Mouse (Mus musculus): ENCODE results near the gene Gstm1. TPM values are rescaled to one million over a fixed set of nuclear protein-coding genes. Genes with fewer than 3 reads are reported as not detected.
"Not testable (repeated sequence)": the region's sequence is repeated elsewhere in the genome, so short reads cannot be mapped to it uniquely, and the experiment has no call there.

The Gstm1 gene
- total RNA-seq, 2 experiments from 2014 or later: 131 to 144 TPM

DNA sequence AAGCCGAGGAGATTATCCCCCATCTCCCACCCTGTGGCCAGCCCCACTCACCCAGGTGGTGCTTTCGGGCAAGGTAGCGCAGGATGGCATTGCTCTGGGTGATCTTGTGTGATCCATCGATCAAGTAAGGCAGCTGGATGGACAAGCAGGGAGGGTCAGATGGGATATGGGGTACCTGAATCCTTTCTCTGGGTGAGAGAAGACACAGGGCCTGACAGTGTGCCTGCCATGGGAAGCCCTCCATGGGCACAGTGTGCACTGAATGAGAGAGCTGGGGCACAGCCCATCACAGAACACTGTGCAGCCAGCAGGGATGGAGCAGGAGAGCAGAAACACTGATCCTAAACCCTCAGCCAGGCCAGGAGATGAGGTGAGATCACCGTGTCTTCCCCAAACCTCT, 1.3 kb downstream of the Gstm1 start:
- not testable (repeated sequence) for DNase-seq

GRCm38 (mm10) chr3:108014974-108015346, 2.8 kb downstream of the Gstm1 start:
- no peak for DNase-seq

DNA sequence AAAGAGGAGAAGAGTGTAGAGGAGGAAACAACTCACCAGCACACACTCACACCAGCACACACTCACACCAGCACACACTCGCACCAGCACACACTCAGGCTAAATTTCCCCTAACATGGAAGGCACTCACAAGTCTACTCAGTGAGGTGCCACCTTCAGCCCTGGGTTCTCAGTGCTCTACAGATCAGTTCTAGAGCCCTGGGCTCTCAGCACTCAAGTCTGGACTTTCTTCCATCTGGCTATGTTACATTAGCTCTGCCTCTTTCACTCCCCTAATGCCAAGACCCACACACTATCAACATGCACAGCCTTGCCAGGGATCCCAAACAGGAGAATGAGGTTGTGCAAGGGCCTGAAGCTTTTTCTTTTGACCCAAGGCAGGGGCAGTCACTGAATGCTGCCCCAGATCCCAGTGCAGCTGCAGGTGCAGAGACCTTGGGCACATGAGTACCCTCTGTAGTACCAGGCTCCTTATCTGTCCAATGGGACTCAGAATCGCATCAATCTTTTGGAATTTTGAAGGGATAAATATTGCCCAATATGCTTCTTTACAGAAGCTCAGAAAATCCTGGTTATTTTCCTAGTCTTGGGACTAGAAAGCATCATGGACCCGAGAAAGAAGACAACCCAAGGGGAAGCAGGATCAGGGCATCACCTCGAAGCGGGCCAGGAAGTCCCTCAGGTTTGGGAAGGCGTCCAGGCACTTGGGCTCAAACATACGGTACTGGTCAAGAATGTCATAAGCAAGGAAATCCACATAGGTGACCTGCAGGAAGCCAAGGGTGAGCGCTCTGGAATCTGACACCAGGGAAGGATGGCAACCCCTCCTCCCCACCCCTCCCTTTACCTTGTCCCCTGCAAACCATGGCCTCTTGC, 3.4 kb downstream of the Gstm1 start:
- peak; percentile 14 for DNase-seq

DNA sequence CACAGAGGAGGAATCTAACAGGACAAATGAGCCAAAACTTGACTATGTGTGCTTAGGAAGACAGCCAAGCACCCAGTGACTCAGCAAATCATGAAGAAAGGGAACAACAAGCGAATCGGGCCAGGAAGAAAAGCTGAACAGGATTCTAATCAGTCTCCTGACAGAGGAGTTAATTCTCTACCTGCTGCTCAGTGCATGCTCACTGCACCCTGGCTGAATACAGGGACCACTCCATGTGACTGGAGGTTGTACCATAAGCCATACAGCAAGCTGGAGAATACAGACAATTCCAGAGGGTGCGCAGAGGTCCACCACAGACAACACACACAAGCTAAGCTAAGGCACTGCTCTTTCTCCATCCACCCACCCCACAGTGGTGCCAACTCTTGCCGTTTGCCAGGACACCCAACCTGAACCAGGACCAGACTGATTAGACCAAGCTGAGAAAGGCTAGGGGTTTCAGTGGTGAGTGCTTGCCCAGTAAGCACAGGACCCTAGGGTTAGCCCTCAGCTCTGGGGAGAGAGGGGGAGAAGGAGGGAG, 4.4 kb downstream of the Gstm1 start:
- DNase-seq: peak; percentile 71

- no peak for DNase-seq
Observed at GRCm38 (mm10) chr3:108011558-108011957, 6.2 kb downstream of the Gstm1 start.

DNA sequence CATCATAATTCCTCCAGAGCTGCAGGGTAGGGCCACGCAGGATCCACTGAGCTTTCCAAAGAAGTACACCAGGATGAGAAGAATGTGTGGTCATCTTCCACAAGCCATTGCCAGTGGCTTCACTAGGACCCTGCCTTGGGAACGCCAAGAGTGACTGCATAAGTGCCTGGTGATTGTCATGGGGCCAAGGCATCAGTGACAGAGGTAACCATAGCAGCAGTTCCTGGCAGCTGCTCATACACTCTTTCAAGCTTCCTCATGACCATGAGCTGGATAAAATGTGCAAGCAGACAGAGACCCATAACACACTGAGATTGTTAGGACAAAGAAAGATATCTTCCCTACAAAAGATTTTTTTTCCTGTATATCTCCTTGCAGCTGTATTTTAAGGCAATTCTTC, 7.5 kb downstream of the Gstm1 start:
- peak; percentile 64 for DNase-seq

GRCm38 (mm10) chr3:108002021-108002420, 15.8 kb downstream of the Gstm1 start:
- no peak for DNase-seq

- no peak for DNase-seq
Observed at GRCm38 (mm10) chr3:107999491-107999890, 18.3 kb downstream of the Gstm1 start.

- DNase-seq: no peak
Observed at GRCm38 (mm10) chr3:107998591-107998990, 19.2 kb downstream of the Gstm1 start.

DNA sequence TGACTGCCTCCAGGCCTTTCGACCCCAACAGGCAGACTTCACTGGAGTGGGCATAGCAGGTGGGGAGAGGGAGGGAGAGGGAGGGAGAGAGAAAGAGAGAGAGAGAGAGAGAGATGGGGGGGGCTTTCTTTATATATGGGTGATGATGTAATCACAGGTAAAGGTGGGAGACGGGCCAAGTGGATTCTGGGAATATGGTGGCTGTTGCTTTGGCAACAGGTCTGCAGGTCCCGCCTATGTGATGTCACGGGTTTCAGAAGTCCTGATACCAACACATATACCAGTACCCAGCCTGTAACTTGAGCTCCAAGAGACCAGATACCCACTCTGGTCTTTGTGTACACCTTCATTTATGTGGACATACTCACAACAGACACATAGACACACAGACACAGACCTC, 21.2 kb downstream of the Gstm1 start:
- DNase-seq: no peak

- DNase-seq: not testable (repeated sequence)
Observed at GRCm38 (mm10) chr3:107995974-107996373, 21.8 kb downstream of the Gstm1 start.

DNA sequence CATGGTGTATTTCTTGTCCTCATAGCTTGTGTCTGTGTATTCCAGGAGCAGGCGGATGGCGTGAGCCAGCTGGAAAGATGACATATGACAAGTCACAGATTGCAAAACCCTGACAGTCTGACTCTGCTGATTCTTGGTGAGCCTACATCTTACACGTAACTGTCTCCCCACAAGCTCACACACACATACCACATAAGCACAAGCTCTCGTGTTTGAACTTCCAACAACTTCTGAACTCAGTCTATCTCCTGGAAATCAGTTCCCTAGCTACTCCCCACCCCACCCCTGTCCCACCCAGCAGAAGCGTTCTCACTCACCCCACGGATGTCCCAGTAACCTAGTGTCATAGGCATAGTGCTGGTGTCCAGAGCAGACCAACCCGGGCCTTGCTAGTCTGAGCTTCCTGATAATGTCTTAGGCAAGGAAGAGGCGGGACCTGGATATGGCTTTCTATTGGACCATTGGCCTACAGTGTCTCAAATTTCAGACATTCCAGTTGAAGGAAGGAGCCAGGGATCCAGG, 31.7 kb downstream of the Gstm1 start, which contains the start of gene Gstm2:
Gstm2 (minus strand) TSS at position 413 of the 522 bp plus-strand sequence.
- DNase-seq: peak; percentile 70

GRCm38 (mm10) chr3:107985141-107985540, 32.6 kb downstream of the Gstm1 start:
- not testable (repeated sequence) for DNase-seq

- DNase-seq: peak; percentile 30
Observed at GRCm38 (mm10) chr3:107984471-107984870, 33.3 kb downstream of the Gstm1 start.

GRCm38 (mm10) chr3:107983771-107984170, 34.0 kb downstream of the Gstm1 start:
- DNase-seq: no peak

GRCm38 (mm10) chr3:107982726-107983125, 35.0 kb downstream of the Gstm1 start:
- DNase-seq: peak; percentile 57

DNA sequence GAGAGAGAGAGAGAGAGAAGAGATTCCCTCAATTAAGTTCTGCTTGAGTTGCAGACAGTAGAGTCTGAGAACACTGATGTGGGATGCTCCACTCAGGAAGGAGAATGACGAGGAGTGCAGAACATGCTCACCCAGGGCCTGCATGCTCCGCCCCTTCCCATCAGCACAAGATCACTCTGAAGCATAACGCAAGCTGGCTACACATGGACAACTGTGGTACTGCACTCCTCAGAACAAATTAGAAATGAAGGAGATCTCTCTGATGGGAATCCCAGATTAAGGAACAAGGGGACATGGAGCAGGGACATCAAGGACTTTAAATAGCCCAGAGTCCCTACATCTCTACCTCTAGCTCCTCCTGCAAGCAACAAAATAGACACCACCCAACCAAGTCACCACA, 36.5 kb downstream of the Gstm1 start:
- no peak for DNase-seq

GRCm38 (mm10) chr3:107977691-107978090, 40.1 kb downstream of the Gstm1 start:
- DNase-seq: no peak

- no peak for DNase-seq
Observed at GRCm38 (mm10) chr3:107974237-107974636, 43.5 kb downstream of the Gstm1 start.

- no peak for DNase-seq
Observed at GRCm38 (mm10) chr3:107972070-107972469, 45.7 kb downstream of the Gstm1 start.

- DNase-seq: not testable (repeated sequence)
Observed at GRCm38 (mm10) chr3:107971101-107971500, 46.7 kb downstream of the Gstm1 start.

GRCm38 (mm10) chr3:107968724-107969395, 48.9 kb downstream of the Gstm1 start, which contains the start of gene Gstm3:
TSS of gene Gstm3 (minus strand) at chr3:107969283.
- no peak for DNase-seq

GRCm38 (mm10) chr3:107966631-107967030, 51.1 kb downstream of the Gstm1 start:
- DNase-seq: no peak

All from adrenal gland, postnatal 10 days (tissue).